Mouse (Mus musculus) urinary bladder, adult 2 months (tissue): ENCODE measurements around the gene Magi1. TPM values are rescaled to one million over a fixed set of nuclear protein-coding genes. Genes with fewer than 3 reads are reported as not detected.
"Not testable (repeated sequence)": the region's sequence is repeated elsewhere in the genome, so short reads cannot be mapped to it uniquely, and the experiment has no call there.

Experiments
- DNase-seq: peaks from one replicate; pipeline ENCODE4 v3.0.0; 2022; ENCODE audit warnings: low spot score
- polyA plus RNA-seq: library from polyadenylated mRNA; depleted of rRNA; stranded (reverse); fragments of >200 nt; gene quantifications from 2 replicates; pipeline ENCODE4 v1.2.3, GENCODE M21; 2012; rRNA removed

The Magi1 gene
- polyA plus RNA-seq, 1 experiment = 9.6 TPM

DNA sequence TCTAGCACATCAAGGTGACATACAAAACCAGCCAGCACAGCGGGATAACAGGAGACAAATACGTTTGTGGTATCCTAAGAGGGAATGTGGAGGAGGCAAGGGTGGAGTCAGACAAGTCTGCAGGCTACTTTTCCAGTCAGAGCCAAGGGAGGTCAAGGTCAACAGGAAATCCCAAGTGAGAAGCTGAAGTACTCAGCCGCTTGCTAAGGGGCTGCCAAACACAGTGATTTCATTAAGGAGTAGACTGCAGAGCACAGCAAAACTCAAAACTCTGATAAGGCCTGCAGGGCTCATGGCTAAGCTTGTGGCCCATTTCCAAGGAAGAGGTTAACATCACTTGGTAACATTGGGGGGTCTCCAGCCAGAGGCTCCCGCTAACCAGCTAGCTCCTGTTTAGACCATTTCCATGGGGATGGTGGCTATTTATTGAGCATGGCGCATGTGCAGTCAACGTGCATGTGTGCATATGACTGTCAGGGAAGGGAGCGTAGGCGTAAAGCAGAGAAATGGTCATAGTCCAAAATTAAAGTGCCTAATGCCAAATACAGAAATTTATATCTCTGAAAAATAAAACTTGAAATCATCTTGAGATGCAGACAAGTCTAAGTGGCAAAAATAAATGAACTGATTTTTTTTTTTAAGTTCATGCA is 635.0 kb downstream of the Magi1 start:
- DNase-seq = no peak

DNA sequence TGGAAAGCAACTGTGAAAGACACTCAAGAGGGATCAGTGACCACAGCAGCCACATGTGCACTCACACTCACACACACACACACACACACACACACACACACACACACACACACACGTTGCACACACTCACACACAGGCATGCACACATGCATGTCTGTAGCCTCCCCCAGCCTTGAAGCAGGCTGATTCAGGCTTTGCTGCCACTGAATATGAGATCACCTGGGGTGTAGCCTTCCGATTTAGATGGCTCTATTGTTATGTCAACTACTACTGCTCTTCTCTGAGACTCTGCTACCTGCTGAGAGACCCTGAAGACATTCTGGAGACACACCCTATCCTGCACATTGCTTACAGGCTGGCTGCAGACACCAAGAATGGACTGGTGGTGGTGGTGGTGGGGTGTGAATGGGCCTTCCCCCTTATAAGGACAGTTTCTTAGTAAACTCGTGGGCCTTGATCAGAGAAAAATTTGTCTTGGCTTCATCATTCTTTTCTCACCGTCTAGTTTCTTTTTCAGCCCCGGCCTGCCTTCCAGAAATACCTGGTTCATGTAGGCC is 653.9 kb downstream of the Magi1 start:
- not testable (repeated sequence) for DNase-seq

GRCm38 (mm10) chr6:93627200-93627599 is 656.5 kb downstream of the Magi1 start:
- DNase-seq = no peak

Other genes starting within 250 kb of the Magi1 start
- 9.1 and 10.6 TPM in 2 replicates for gene Slc25a26, start 216.4 kb upstream of the Magi1 start, polyA plus RNA-seq